Mouse (Mus musculus) testis, postnatal 10 days (tissue): ENCODE results near the gene Slc16a9.

Experiments used
- DNase-seq: peaks from one replicate; pipeline ENCODE4 v3.0.0; 2021; ENCODE audit warnings: low spot score

Slc16a9 gene

GRCm38 (mm10) chr10:70303203-70303602 lies 58.3 kb downstream of the Slc16a9 start:
- peak; percentile 59 for DNase-seq

GRCm38 (mm10) chr10:70305683-70306082 lies 60.8 kb downstream of the Slc16a9 start:
- DNase-seq = no peak

DNA sequence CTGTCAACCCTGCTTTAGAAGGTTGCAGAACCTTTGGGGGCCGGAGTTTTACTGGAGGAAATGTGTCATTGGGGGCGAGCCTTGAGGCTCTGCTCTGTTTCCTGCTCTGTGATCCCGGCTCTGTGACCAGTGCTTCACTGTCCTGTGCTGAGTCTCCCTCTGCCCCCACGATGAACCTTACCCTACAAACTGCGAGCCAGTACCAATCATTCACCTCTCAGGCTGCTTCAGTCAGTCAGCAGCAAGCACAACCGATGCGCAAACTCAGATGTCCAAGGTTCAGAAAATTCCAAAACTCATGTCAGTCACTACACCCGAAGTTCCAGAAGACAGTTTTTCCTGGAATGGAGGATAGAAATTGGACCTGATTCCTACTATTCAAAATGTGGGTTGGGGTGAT lies 64.5 kb downstream of the Slc16a9 start:
- no peak for DNase-seq

DNA sequence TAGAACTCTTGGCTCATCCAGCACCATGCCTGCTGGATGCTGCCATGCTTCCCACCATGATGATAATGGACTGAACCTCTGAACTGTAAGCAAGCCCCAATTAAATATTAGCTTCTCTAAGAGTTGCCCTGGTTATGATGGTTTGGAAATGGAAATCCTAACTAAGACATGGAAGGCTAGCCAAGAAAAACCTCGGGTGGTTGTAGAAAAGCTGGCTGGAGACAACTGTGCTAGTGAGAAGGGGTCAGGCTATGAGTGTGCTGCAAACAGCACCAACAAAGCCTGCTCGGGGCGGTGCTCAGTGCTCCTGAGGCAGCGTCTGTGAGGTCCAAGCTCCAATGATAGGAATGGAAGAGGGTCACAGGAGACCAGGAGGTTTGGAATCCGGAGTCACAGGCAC lies 65.7 kb downstream of the Slc16a9 start:
- no peak for DNase-seq

DNA sequence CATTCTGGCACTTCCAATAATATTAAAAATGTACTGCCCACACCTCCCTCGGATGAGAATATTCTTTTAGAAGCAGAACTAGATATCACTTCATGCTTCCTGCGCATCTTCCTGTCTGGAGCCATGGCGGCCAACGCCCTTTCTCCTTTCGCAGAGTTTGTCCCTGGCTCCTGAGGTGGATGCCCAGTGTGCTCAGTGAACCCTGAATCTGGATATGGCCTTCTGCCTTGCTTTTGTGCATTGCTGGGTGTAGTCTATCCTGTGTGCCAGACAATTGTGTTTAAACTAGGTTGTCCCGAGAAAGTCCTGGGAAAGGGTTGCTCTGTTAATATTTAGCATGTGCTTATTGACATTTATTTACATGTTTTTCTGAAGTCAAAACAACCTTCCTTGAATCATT lies 71.0 kb downstream of the Slc16a9 start:
- no peak for DNase-seq

- DNase-seq = no peak
These were observed 72.0 kb downstream of the Slc16a9 start for GRCm38 (mm10) chr10:70316856-70317255.

GRCm38 (mm10) chr10:70317394-70317965 lies 72.6 kb downstream of the Slc16a9 start:
- DNase-seq = no peak

DNA sequence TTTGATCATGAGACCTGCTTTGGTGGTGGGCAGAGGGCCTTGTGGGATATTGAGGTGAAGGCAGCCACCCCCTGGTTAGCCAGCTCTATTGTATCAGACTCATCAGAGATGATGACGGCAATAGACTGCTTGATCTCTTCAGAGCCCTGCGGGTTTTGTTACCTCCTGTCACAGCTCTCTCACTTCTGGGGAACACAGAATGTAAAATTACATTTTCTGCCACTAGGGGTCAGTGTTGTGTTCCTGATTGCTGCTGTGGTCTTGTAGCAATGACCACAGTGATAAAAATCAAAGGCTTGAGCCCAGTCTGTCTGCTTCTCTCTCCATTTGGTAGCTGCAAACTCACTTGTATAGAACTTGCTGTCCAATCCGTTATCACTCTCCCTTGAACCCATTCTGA lies 73.7 kb downstream of the Slc16a9 start:
- DNase-seq = no peak

DNA sequence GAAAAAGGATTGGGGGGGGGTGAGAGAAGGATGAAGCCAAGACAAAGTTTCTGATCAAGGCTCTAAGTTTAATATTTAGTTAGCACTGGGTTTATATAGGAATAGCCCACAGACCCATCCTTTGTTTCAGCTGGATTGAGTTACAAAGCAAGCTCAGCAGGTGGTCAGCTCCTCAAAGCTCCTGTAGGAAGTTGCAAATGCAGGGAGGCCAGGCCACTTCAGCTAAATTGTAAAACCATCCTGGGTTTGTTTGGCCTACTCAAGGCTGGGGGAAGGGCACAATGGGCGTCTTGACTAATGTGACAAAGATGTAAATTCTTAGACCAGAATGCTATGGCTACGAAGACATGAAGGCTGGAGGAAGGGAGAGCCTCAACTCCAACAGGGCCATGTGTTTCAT lies 80.6 kb downstream of the Slc16a9 start:
- DNase-seq = no peak

DNA sequence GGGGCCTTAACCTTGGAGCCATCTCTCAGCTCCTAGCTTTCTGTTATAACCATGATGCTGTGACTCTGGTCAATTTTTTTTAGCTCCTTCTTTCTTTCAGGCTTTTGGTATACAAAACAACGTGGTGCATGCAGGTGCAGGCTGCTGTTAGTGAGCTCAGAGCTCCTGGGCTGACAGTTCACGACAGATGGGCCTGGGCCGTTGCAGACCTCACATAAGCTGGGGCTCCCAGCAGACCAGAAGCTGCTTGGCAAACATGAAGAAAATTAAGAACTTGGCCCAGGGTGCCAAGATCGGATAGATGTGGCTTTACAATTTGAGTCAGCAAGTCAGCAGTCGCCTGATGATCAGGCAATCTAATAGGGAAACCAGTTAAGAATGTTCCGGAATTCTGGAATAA lies 82.4 kb downstream of the Slc16a9 start:
- DNase-seq = no peak

DNA sequence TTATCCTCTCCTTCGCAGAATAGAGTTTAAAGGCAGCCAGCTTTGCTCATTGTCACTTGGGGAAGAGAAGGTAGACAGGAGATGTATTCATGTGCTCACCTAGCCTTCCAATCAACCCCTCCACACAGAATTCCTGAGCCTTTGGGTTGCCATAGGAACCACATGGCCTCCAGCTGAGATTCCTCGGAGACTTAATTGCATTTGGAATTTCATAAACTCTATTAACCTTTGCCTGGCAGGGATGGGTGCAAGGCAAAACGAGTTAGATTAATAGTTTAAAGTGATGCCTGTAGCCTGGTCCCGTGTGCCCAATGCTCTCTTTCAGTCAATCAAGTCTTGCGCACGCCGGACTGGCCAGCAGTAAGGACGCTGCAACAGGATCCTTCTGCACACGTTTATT lies 83.2 kb downstream of the Slc16a9 start:
- no peak for DNase-seq
